Mouse (Mus musculus) right cerebral cortex, postnatal 10 days (tissue): Measurements from ENCODE around the gene Olfr1434.
A peak's percentile ranks its signal among the peaks of the same experiment; 100 is the strongest.
"Not testable (repeated sequence)": the region's sequence is repeated elsewhere in the genome, so short reads cannot be mapped to it uniquely, and the experiment has no call there.

Source experiments
- DNase-seq, 2 experiments: peaks; one replicate each; pipeline ENCODE4 v3.0.0; 2021; ENCODE audit warnings: low spot score in 2 of 2

Gene Olfr1434

DNA sequence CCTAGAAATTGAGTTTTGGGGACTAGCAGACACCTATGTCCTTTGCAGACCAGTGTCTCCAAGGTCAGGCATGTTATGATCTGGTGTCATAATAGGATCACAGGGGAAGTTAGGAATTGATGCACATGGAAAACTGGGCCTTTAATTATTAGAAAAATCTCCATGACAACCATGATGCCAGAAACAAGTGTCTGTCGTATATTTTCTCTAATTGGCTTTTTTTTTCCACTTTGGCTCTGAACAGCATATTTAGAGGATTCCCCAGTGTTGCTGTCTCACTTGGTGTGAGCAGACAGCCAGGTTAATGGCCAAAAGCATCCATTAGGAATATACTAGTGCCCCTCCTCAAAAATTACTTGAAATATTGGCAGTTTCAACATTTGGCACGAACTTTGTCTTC lies at the start of gene Olfr1434:
Gene Olfr1434 (plus strand): TSS at position 301 of the 400 bp plus-strand sequence.
- no peak for DNase-seq

DNA sequence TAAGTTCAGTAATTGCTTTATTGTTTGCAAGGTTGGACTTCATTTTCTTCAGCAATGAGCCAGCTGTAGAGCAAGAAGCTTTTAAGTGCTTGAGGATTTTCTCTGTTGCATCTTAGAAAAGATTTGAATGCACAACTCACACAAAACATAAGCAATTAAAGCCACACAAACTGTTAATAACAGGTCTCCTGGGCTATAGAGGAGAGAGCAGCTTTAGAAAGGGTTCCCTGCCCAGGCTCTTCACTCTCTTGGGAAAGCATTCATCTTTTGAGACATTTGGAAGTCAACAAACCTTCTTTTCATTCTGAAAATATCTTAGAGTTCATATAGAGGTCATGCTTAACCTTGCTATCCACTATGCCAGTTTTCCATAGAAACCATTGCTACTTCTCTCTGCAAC lies 47.2 kb upstream of the Olfr1434 start, which contains the start of gene Olfr1432:
Gene Olfr1432 (minus strand): TSS at position 101 of the 400 bp plus-strand sequence.
- not testable (repeated sequence) for DNase-seq

DNA sequence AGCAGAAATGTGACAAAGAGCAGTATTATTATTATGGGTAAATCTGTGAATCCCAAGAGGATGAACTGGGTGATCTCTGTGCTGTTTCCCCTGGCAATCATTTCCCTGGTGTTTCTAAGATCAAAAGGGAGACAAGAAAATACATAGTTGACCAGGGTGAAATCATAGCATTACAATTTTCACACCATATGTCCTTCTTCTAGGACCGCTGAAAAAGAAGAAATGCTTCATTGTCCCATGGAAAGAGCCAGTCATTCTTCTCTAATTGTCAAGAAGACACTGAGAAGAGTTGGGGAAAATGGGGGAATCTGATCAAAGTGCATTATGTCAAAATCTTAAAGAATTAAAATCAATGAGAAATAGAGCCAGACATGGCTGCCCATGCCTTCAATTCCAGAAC lies 38.1 kb upstream of the Olfr1434 start, which contains the start of gene Olfr262:
Gene Olfr262 (minus strand): TSS at position 101 of the 400 bp plus-strand sequence.
- DNase-seq = no peak

DNA sequence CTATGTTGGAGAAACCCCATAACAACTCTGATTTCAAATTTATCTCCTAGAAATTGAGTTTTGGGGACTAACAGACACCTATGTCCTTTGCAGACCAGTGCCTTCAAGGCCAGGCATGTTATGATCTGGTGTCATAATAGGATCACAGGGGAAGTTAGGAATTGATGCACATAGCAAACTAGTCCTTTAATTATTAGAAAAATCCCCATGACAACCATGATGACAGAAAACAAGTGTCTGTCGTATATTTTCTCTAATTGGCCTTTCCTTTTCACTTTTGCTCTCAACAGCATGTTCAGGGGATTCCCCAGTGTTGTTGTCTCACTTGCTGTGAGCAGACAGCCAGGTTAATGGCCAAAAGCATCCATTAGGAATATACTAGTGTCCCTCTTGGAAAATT lies 18.9 kb upstream of the Olfr1434 start, which contains the start of gene Olfr235:
Gene Olfr235 (plus strand): TSS at position 301 of the 400 bp plus-strand sequence.
- no peak for DNase-seq

DNA sequence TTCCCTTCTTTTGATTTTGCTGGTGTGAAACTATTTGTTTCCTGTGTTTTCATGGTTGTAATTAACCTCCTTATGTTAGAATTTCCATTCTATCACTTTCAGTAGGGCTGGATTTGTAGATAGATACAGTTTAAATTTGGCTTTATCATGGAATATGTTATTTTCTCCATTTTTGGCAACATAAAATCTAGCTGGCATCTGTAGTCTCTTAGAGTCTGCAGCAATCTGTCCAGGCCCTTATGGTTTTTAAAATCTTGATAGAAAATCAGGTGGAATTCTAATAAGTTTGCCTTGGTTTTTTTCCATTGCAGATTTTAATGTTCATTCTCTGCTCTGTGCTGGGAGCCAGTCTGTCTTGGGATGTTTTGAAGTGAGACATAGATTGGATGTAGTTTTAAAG lies 13.3 kb downstream of the Olfr1434 start:
- DNase-seq = peak in 1 of 2 experiments; percentile 17

DNA sequence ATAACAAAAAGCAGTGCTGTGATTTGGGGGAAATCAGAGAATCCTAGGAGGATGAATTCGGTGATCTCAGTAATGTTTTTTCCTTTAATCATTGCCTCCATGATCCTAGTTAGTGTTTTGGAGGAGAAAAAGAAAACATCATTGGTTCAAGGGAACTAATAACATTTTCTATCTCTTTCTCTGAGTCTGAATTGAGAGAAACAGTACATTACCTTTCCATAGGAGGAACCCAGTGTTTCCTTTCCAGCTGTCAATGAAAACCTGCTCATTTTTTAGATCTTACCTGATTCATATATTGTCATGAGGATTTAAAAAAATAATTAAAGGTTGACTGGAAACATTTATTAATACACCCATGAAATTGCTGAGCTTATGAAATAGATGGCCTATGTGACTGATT lies 19.4 kb downstream of the Olfr1434 start, which contains the start of gene Olfr1436:
Gene Olfr1436 (minus strand): TSS at position 101 of the 400 bp plus-strand sequence.
- not testable (repeated sequence) for DNase-seq

DNA sequence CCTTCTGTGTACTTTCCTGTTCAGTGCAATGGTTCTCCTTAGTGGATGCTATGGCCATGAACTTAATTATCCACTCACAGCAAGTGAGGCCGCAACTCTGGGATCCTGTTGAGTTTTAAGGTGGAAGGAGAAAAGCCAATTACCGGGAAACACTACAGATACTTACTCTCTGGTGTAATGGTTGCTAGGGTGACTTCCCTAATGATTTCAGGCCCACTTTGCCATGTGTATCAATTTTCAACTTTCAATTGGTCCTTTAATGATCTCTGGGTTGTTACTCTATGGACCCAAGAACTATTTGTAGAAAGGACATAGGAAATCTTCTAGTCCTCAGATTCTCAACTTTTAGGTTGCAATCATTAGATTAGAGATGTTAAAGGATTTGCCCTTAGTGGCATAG lies 45.3 kb downstream of the Olfr1434 start, which contains the start of gene Olfr1437:
Gene Olfr1437 (minus strand): TSS at position 101 of the 400 bp plus-strand sequence.
- DNase-seq = no peak
